Mouse (Mus musculus) monocyte, adult 5-6 weeks (primary cell): ENCODE results near the gene U2af1l4. TPM values are rescaled to one million over a fixed set of nuclear protein-coding genes. Genes with fewer than 3 reads are reported as not detected.

Source experiments
- ATAC-seq: fragments of 153-309, 156-312 bp; replicated peaks from 2 replicates; pipeline ENCODE4 v1.8.0; 2017; ENCODE audit warnings: mild to moderate bottlenecking; ENCODE audit not compliant: low TSS enrichment, insufficient number of reproducible peaks, severe bottlenecking, poor library complexity, low FRiP score
- total RNA-seq: library from RNA; stranded (forward); fragments of 200-1000, 200-491, 200-594 nt; gene quantifications from 3 replicates; pipeline ENCODE4 v1.2.3, GENCODE M21; 2017

Gene U2af1l4
- total RNA-seq, 1 experiment from 2014 or later: 99.2 TPM

- peak; percentile 93 for ATAC-seq
Measured at GRCm38 (mm10) chr7:30599933-30600353, 36.8 kb downstream of the U2af1l4 start.

- ATAC-seq: no peak
Measured at GRCm38 (mm10) chr7:30600651-30601050, 37.5 kb downstream of the U2af1l4 start.

- no peak for ATAC-seq
Measured at GRCm38 (mm10) chr7:30602583-30602982, 39.5 kb downstream of the U2af1l4 start.

DNA sequence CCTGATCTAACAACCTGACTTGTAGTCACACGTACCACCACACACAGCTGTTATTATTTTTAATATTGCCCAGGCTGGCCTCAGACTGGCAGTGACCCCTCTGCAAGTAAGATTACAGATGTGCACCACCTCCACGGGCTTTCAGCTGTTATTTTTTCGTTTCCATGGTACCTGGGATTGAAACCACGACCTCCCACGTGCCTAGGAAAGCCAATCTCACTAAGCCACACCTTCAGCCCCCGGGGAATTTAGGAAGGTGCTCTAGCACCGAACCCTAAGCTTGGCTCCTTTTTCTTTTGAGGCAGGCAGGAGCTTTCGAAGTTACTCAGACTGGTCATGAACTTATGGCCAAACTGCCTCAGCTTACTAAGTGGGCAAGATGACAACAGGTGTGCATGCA lies 41.3 kb downstream of the U2af1l4 start:
- no peak for ATAC-seq

- ATAC-seq: no peak
Measured at GRCm38 (mm10) chr7:30604944-30605343, 41.8 kb downstream of the U2af1l4 start.

- ATAC-seq: 0 out of 2 replicates have a peak, but pooled peaks have one; percentile 68
Measured at GRCm38 (mm10) chr7:30607706-30608309, 44.7 kb downstream of the U2af1l4 start.

GRCm38 (mm10) chr7:30608476-30608875 lies 45.4 kb downstream of the U2af1l4 start:
- no peak for ATAC-seq

DNA sequence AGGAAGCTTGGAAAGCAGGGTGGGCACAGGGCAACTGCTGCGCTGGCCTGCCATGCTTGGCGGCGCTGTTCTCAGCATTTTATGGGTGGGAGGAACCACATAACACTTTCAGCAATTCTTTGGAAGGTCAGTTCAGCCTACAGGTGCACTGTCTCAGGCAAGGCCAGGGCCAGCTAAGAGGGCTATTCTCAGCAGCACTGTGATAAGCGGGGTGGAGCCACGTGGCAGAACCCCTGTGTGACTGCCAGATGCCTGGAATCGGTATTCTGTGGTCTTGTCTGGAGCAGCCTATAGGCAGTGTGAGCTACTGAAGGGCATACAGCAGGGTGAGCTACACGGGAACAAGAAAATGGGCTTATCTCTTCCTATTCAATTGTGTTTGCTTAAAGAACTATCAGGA lies 46.9 kb downstream of the U2af1l4 start:
- ATAC-seq: no peak

DNA sequence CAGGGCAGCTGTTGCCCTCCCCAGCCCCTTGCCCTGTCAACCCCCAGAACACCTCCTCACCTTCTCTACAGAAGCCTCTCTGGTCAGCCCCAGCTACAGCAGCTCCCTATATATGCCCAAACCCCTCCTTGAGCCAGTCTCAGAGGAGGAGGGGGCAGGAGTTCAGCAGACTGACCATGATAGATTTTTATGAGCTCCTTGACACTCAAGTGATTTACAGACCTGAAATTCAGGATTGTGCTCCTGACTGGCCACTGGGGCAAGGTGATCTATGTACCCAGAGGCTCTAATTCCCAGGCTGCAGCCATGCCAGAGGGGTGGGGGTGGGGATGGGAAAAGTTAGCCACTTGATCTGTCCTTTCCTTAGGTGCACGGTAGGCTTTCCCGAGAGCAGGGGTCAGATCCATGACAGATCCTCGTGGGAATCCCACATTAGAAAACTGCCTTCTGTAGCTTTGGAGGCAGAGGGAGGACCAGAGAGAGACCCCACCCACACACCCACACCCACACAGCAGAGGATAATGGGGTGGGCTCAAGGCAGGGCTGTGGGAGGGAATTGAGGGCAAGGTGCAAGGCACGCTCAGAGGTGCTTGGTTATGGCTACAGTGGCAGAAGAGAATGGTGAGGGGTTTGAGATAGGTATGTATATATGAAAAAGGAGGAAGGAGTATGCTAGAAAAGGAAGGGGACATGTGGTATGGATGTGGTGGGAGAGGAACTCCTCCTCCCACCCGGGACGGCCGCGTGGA lies 49.7 kb downstream of the U2af1l4 start, which contains the start of gene Upk1a:
Gene Upk1a (minus strand): TSS at position 194 of the 749 bp plus-strand sequence.
- ATAC-seq: no peak

DNA sequence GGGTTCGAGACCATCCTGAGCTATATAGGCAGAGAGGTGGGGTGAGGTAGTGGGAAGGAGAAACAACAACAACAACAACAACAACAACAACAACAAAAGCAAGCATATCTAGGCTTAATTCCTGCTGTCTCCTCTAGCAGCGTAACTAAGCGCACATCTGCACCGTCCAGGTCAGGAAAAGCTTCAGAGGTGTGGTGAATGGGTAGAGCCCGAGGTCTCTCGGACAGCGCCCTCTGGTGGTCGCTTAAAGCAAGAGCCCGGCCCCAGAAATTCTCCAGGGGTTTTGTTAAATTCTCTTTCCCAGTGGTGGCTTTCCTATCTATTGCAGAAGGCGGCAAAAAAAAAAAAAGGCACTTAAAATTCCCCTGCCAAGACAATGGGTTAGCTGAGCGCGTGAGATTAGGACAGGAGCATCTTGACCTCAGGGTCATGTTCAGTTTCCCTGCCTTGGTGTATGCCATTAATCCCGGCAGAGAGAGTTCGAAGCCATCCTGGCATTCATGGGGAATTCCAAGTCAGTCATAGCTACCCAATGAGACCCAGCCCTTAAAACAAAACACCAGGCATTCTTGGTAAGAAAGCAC lies 50.5 kb downstream of the U2af1l4 start:
- peak; percentile 62 for ATAC-seq

DNA sequence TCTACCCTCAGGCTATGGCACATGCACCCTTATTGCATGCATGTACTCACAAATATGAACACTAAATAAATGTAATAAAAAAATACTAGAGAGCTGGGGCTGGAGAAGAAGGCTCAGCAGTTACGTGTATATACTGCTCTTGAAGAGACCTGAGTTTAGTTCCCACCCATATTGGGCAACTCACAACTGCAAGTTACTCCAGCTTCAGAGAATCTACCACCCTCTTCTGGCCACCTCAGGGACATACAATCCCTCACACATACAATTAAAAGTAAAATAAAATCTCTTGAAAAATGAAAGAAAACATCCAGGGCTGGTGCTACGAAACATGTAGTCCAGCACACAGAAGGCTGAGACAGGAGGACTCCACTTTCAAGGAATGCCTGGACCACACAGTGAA lies 51.4 kb downstream of the U2af1l4 start:
- no peak; the same call in 1 of the 2 replicates for ATAC-seq

Other genes starting within 250 kb of the U2af1l4 start
- gene Syne4, start 248.5 kb upstream of the U2af1l4 start, total RNA-seq: 3.0 TPM in 1 of 3 replicates, not detected in the others
- 2.2 to 10.7 TPM (median 8.0 TPM) in 3 replicates for gene E130208F15Rik, start 241.6 kb upstream of the U2af1l4 start, total RNA-seq
- 11.3 to 13.7 TPM (median 11.5 TPM) in 3 replicates for gene Sdhaf1, start 239.4 kb upstream of the U2af1l4 start, total RNA-seq
- not detected in 3 replicates for gene Lrfn3, start 200.5 kb upstream of the U2af1l4 start, total RNA-seq
- gene Tyrobp, start 149.5 kb upstream of the U2af1l4 start, total RNA-seq: 1,651 to 1,754 TPM (median 1,724 TPM) in 3 replicates
- 44.2 to 97.2 TPM (median 67.5 TPM) in 3 replicates for gene Hcst, start 143.4 kb upstream of the U2af1l4 start, total RNA-seq
- gene Nfkbid, start 141.6 kb upstream of the U2af1l4 start, total RNA-seq: 25.9 to 48.3 TPM (median 34.1 TPM) in 3 replicates
- 0.68 TPM in 1 of 3 replicates, not detected in the others for gene Aplp1, start 117.8 kb upstream of the U2af1l4 start, total RNA-seq
- not detected in 3 replicates for gene Kirrel2, start 105.6 kb upstream of the U2af1l4 start, total RNA-seq
- gene Nphs1, start 105.0 kb upstream of the U2af1l4 start, total RNA-seq: not detected in 3 replicates
- not detected in 3 replicates for gene Prodh2, start 69.7 kb upstream of the U2af1l4 start, total RNA-seq
- 0.97 to 1.5 TPM in 2 of 3 replicates, not detected in the other for gene Arhgap33, start 28.2 kb upstream of the U2af1l4 start, total RNA-seq
- gene Hspb6, start 11.1 kb upstream of the U2af1l4 start, total RNA-seq: 0.19 to 2.7 TPM (median 1.5 TPM) in 3 replicates
- 1.7 to 4.3 TPM (median 3.3 TPM) in 3 replicates for gene Proser3, start 11.0 kb upstream of the U2af1l4 start, total RNA-seq
- 8.1 to 26.1 TPM (median 10.0 TPM) in 3 replicates for gene Lin37, start 3.5 kb upstream of the U2af1l4 start, total RNA-seq
- 3.5 to 14.5 TPM (median 11.1 TPM) in 3 replicates for gene Gm49396, start within 50 bp of the U2af1l4 start, total RNA-seq
- 76.7 to 145 TPM (median 135 TPM) in 3 replicates for gene Psenen, start 326 bp downstream of the U2af1l4 start, total RNA-seq
- 0.43 TPM in 1 of 3 replicates, not detected in the others for gene Igflr1, start 2.1 kb downstream of the U2af1l4 start, total RNA-seq
- gene Kmt2b, start 25.4 kb downstream of the U2af1l4 start, total RNA-seq: 15.4 to 44.0 TPM (median 23.8 TPM) in 3 replicates
- 8.4 to 30.5 TPM (median 20.6 TPM) in 3 replicates for gene Zbtb32, start 35.6 kb downstream of the U2af1l4 start, total RNA-seq
- 1.1 TPM in 1 of 3 replicates, not detected in the others for gene Upk1a, start 49.5 kb downstream of the U2af1l4 start, total RNA-seq
- gene Cox6b1, start 62.9 kb downstream of the U2af1l4 start, total RNA-seq: 424 to 540 TPM (median 506 TPM) in 3 replicates
- gene Etv2, start 72.6 kb downstream of the U2af1l4 start, total RNA-seq: not detected in 3 replicates
- gene Rbm42, start 87.0 kb downstream of the U2af1l4 start, total RNA-seq: 63.9 to 74.7 TPM (median 64.6 TPM) in 3 replicates
- 5.6 to 20.3 TPM (median 11.0 TPM) in 3 replicates for gene Haus5, start 101.7 kb downstream of the U2af1l4 start, total RNA-seq
- not detected in 3 replicates for gene Pmis2, start 108.3 kb downstream of the U2af1l4 start, total RNA-seq
- not detected in 3 replicates for gene 2200002J24Rik, start 135.6 kb downstream of the U2af1l4 start, total RNA-seq
- gene Atp4a, start 148.9 kb downstream of the U2af1l4 start, total RNA-seq: 0.75 TPM in 1 of 3 replicates, not detected in the others
- 14.0 to 17.1 TPM (median 17.0 TPM) in 3 replicates for gene Tmem147, start 166.2 kb downstream of the U2af1l4 start, total RNA-seq
- gene Gapdhs, start 180.4 kb downstream of the U2af1l4 start, total RNA-seq: 0.85 to 1.9 TPM in 2 of 3 replicates, not detected in the other
- gene Sbsn, start 188.2 kb downstream of the U2af1l4 start, total RNA-seq: 2.3 TPM in 1 of 3 replicates, not detected in the others
- not detected in 3 replicates for gene Dmkn, start 200.5 kb downstream of the U2af1l4 start, total RNA-seq
- gene Krtdap, start 224.6 kb downstream of the U2af1l4 start, total RNA-seq: not detected in 3 replicates